Mouse (Mus musculus): ENCODE measurements around the gene Rims1.

- TF ChIP-seq CTCF (IDR thresholded peaks at IDR 0.05) (no peak), POLR2A (IDR thresholded peaks at IDR 0.05; ENCODE audit: insufficient read depth, low read depth, low read length) (no peak), EP300 (IDR thresholded peaks at IDR 0.05; ENCODE audit: insufficient read depth, low read depth, low read length) (no peak)
These were observed 556.9 kb downstream of the Rims1 start for GRCm38 (mm10) chr1:22248898-22249386.
